Mouse (Mus musculus): ENCODE results near the gene Cyp4f16.
"Not testable (repeated sequence)": the region's sequence is repeated elsewhere in the genome, so short reads cannot be mapped to it uniquely, and the experiment has no call there.

The Cyp4f16 gene

DNA sequence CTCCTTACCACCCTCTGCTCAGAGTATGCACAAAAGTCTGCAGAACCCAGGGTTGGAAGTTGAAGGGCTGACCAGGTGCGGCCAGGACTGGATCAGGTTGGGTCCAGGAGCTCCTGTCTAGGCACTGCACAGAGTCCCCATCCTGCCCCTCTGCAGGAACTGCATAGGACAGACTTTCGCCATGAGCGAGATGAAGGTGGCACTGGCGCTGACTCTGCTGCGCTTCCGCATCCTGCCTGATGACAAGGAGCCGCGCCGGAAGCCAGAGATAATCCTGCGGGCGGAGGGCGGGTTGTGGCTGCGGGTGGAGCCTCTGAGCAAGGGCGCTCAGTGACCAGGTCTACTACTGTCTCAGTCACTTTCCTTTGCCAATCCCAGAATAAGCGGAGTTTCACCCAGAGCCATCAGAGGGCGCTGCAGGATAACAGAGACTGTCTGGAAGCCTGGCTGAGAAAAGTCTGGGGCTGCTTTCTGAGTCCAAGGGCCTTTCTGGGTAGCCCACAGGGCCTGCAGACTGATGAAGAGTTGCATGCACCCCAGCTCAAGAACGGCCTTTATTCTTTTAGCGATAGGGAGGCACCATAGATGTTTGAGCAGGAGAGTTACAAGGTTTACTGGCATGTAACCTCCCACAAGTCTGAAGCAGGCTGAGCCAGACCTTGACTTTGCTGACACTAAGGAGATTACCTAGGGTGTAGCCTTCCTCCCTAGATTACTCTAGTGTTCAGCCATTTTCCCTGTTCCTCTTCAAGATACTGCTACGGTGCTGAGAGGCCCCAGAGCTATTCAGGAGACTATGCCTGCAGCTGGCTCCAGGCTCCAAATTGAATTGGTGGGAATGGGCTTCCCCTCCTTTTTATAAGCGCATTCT is 14.8 kb downstream of the Cyp4f16 start:
- DNase-seq: peak; percentile 78

DNA sequence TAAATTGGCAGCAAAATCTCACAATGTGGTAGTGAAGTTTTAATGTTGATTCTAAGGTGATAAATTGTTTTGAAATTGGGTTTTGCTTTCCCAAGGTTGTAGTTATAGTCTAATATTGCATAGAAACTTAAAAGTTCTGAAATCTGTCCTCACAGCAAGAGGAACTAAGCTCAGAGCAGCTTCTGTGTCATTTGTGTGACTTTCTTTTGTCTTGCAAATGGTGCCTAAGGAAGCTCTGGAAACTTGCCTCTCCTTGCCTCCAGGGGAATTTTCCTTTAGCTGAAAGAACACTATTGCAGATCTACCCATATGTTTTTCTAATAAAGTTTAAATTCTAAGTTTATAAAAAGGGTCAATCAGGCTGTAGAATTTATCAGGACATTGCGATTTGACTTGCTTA is 16.7 kb downstream of the Cyp4f16 start:
- not testable (repeated sequence) for DNase-seq

DNA sequence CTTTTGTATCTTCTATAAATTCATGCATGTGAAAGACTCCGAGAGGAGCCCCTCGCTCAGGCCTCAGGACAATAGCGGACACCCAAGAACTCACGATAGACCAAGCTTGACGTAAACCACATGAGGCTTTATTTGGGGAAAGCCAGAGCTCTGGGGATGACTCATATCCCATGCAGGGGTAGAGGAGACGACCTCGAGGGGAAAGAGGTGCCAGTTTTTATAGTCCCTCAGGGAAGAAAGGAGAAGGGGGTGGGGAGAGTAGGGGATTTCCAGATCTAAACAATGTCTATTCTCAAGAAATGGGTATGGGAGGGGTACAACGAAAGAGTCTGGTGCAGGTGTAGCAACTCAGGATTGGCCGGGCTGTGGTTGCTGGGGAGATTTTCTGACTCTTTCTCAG is 18.0 kb downstream of the Cyp4f16 start:
- not testable (repeated sequence) for DNase-seq

DNA sequence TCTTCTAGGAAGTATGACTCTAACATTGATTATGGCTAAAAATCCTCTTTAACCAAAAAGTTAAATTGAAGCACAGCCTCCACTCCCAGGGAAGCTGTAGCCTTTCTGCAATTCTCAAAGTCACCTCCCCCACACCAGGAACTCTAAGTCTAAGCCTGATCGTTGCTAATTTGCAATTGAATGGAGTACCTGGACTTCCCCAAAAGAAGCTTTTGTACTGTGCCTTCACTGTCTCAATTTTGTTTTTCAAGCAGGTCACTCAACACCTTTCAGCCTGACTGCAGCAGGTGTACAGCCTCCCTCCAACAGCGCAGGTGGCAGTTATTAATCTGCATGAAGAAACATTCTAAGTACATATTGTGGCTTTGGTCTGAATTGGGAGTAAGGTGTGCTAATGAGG is 26.9 kb downstream of the Cyp4f16 start:
- not testable (repeated sequence) for DNase-seq

GRCm38 (mm10) chr17:32573286-32573685 is 36.9 kb downstream of the Cyp4f16 start:
- not testable (repeated sequence) for DNase-seq

DNA sequence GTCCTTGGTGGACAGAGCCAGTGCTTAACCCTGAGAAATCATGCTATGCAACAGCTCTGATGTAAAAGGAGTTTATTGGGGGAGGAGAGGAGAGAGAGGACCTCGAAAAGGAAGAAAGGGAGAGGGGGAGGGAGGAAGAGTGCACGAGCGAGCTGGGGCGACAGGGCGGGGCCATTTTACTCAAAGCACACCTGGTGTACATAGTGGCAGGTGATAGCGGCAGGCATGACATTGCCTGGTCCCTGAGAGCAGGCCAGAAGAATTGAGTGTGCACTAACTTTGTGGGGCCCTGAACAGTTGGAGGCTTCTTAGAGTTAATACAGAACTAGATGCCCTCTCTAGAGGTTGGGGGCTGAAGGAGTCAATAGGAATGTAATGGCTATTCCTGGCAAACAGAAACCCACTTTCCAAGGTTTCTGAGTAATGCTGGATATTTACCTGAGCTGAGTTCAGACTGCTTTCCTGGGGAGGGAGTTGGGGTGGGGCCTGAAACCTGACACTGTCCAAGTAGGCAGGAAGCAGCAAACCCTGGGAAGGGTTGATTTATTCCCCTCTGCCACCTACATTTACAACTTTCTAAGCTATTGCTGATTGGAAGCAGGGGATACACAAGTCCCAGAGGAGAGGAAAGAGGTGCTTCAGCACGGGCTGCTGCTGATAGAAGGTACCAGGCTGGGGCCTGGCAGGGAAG is 41.3 kb downstream of the Cyp4f16 start:
- DNase-seq: no peak

- no peak for DNase-seq
These were observed 60.1 kb downstream of the Cyp4f16 start for GRCm38 (mm10) chr17:32596494-32596893.
